11 mouse cellular contexts compared by ENCODE assay signal in genomic region chr6:114700704-114701103, GRCm38 (mm10). TPM values are rescaled to one million over a fixed set of nuclear protein-coding genes. Genes with fewer than 3 reads are reported as not detected.
DNase-seq lines count a peak whose midpoint lies in the region; ATAC-seq and TF ChIP-seq lines count a peak whose summit lies in the region.
"Had no signal": no experiment of that assay in that cellular context is flagged by ENCODE, and none has a peak within 500 bp of the region (broad histone marks: within the 10 kb centered on the region; RNA-seq: fewer than 3 reads in every experiment).

No protein-coding gene starts in this region.

- peak; percentile 36 to 44 for DNase-seq in kidney, postnatal 4 days
- DNase-seq in B cell, adult 2 months: peak; percentile 35 to 42
- peak; percentile 69 for DNase-seq in ES-CJ7 (ENCODE audit: low read depth, low spot score)
- peak in 1 of 3 experiments; percentile 5 for DNase-seq in liver, embryonic 14.5 days (ENCODE audit: low read depth in 3 of 3, low spot score in 3 of 3)
- DNase-seq in frontal cortex, postnatal 10 days (ENCODE audit: low spot score in 2 of 2): no peak
- DNase-seq in left cerebral cortex, postnatal 14 days (ENCODE audit: low spot score in 2 of 2): no peak
- DNase-seq: adrenal gland, postnatal 36 days had no signal

- H3K4me3 ChIP-seq in kidney, embryonic 15.5 days (replicated peaks): no peak overlapping the region
- no peak overlapping the region for H3K4me3 ChIP-seq in liver, embryonic 14.5 days (ENCODE audit: insufficient read depth in 1 of 2, low read depth in 2 of 2, low read length in 2 of 2)
- H3K4me3 ChIP-seq: embryonic facial prominence, embryonic 13.5 days; hindbrain, embryonic 13.5 days; megakaryocyte, embryonic 14.5 days had no signal

- no peak overlapping the region for H3K9ac ChIP-seq in kidney, embryonic 15.5 days
- no peak overlapping the region for H3K9ac ChIP-seq in liver, embryonic 14.5 days (replicated peaks)
- H3K9ac ChIP-seq: embryonic facial prominence, embryonic 13.5 days; hindbrain, embryonic 13.5 days had no signal

- H3K27ac ChIP-seq in kidney, embryonic 15.5 days: no peak overlapping the region
- H3K27ac ChIP-seq in liver, embryonic 14.5 days: no peak overlapping the region
- H3K27ac ChIP-seq: embryonic facial prominence, embryonic 13.5 days; hindbrain, embryonic 13.5 days had no signal

- H3K4me1 ChIP-seq in kidney, embryonic 15.5 days: no peaks in the 10 kb centered on the region
- H3K4me1 ChIP-seq in liver, embryonic 14.5 days (replicated peaks; ENCODE audit: control insufficient read depth in 2 of 2, insufficient read depth in 2 of 2, low read length in 1 of 2): no peaks in the 10 kb centered on the region
- H3K4me1 ChIP-seq: embryonic facial prominence, embryonic 13.5 days; hindbrain, embryonic 13.5 days had no signal

- TF ChIP-seq EP300 in liver, embryonic 14.5 days (IDR thresholded peaks at IDR 0.05; ENCODE audit: low read depth): no peak

- H3K9me3 ChIP-seq in kidney, embryonic 15.5 days (replicated peaks): no peaks in the 10 kb centered on the region
- H3K9me3 ChIP-seq in liver, embryonic 14.5 days (ENCODE audit: control insufficient read depth, low read length): no peaks in the 10 kb centered on the region
- H3K9me3 ChIP-seq: hindbrain, embryonic 13.5 days had no signal

- H3K4me2 ChIP-seq in kidney, embryonic 15.5 days: no peak overlapping the region
- H3K4me2 ChIP-seq in liver, embryonic 14.5 days (ENCODE audit: low read depth): no peak overlapping the region
- H3K4me2 ChIP-seq: embryonic facial prominence, embryonic 13.5 days; hindbrain, embryonic 13.5 days had no signal

- WGBS in kidney, embryonic 15.5 days: 78% methylated on average over 3 of the region's 3 CpGs
- 61% methylated on average over 3 of the region's 3 CpGs for whole genome bisulfite sequencing in liver, embryonic 14.5 days (ENCODE audit: insufficient replicate concordance)

- intact Hi-C loops in left cerebral cortex, postnatal 14 days (cut with DNase I): no loop called here

- peak; percentile 70 for TF ChIP-seq CTCF in liver, embryonic 14.5 days (IDR thresholded peaks at IDR 0.05; ENCODE audit: low read depth)

- no peaks in the 10 kb centered on the region for H3K27me3 ChIP-seq in kidney, embryonic 15.5 days
- no peaks in the 10 kb centered on the region for H3K27me3 ChIP-seq in liver, embryonic 14.5 days (ENCODE audit: control insufficient read depth, insufficient read depth, low read length)
- H3K27me3 ChIP-seq: embryonic facial prominence, embryonic 13.5 days; hindbrain, embryonic 13.5 days; megakaryocyte, embryonic 14.5 days had no signal

- ATAC-seq in kidney, embryonic 15.5 days (replicated peaks; ENCODE audit: low FRiP score): no peak
- no peak for ATAC-seq in liver, embryonic 14.5 days (ENCODE audit: insufficient read depth)

- H3K36me3 ChIP-seq in kidney, embryonic 15.5 days: peaks cover 8% of the 10 kb centered on the region; the same call in 1 of the 2 replicates
- no peaks in the 10 kb centered on the region for H3K36me3 ChIP-seq in liver, embryonic 14.5 days (replicated peaks; ENCODE audit: control insufficient read depth, insufficient read depth, low read depth)

RNA-seq across cellular contexts. Expression of gene Atg7, which starts 57.8 kb away (rescaled TPM):
- polyA plus RNA-seq in kidney, embryonic 15.5 days (2015; fragmentation: Nextera tagmentation; extraction: Ambion mirVana): 21.3 and 23.4 TPM in 2 replicates
- 4.7 and 4.8 TPM in 2 replicates for polyA plus RNA-seq in liver, embryonic 14.5 days (2012; rRNA removed)
- polyA plus RNA-seq in liver, embryonic 14.5 days (2014; fragmentation: Nextera tagmentation; extraction: Ambion mirVana): 8.9 and 11.8 TPM in 2 replicates
- 10 to 100 TPM; 25.5 to 26.2 TPM for total RNA-seq in left cerebral cortex, postnatal 14 days (2021)

Comparison
In these comparisons a context has a peak if more than half of its experiments do, and no peak if none do; other contexts are left out.
1. DNase-seq: peak in kidney, postnatal 4 days (2 of 2), B cell, adult 2 months (2 of 2) and ES-CJ7 (single experiment); none in frontal cortex, postnatal 10 days (0 of 2) and left cerebral cortex, postnatal 14 days (0 of 2).